Mouse (Mus musculus) kidney, embryonic 14.5 days (tissue): ENCODE measurements at regions not wholly inside any gene's neighbourhood (a gene's known extent, or its start where the extent isn't known, plus 50 kb on each side); places are given as distances from the start of the nearest gene placed in this dataset.

ENCODE experiments used
- ATAC-seq: fragments of 200-750 bp; cut with Nextera tagmentation; 2 replicates; pipeline ENCODE4 v1.8.0; 2017; ENCODE audit warnings: moderate number of reproducible peaks, mild to moderate bottlenecking, moderate TSS enrichment, moderate library complexity; ENCODE audit not compliant: low FRiP score, low TSS enrichment
- H3K27ac ChIP-seq: fragments of 300-500 bp; sonication (generic); 2 replicates; pipeline ENCODE4 v1.5.1; 2014; ENCODE audit warnings: low read depth, mild to moderate bottlenecking, low read length, moderate library complexity, mixed read lengths
- H3K27me3 ChIP-seq: fragments of 300-500 bp; sonication (generic); 2 replicates; pipeline ENCODE4 v1.6.1; 2014; ENCODE audit warnings: mild to moderate bottlenecking, low read length; ENCODE audit not compliant: control insufficient read depth, insufficient read depth
- H3K36me3 ChIP-seq: fragments of 300-500 bp; sonication (generic); 2 replicates; pipeline ENCODE4 v1.6.1; 2014; ENCODE audit warnings: low read length, mixed read lengths; ENCODE audit not compliant: control insufficient read depth, insufficient read depth
- H3K4me1 ChIP-seq: fragments of 300-500 bp; sonication (generic); 2 replicates; pipeline ENCODE4 v1.6.1; 2014; ENCODE audit warnings: low read length, mixed read lengths; ENCODE audit not compliant: control insufficient read depth, insufficient read depth
- H3K4me2 ChIP-seq: fragments of 300-500 bp; sonication (generic); replicated peaks from 2 replicates; pipeline ENCODE4 v1.6.1; 2014; ENCODE audit warnings: low read depth, mild to moderate bottlenecking, low read length
- H3K4me3 ChIP-seq: fragments of 300-500 bp; sonication (generic); 2 replicates; pipeline ENCODE4 v1.5.1; 2014; ENCODE audit warnings: mild to moderate bottlenecking, low read length
- H3K9ac ChIP-seq: fragments of 300-500 bp; sonication (generic); 2 replicates; pipeline ENCODE4 v1.6.1; 2014; ENCODE audit warnings: low read depth, mild to moderate bottlenecking, low read length, moderate library complexity
- H3K9me3 ChIP-seq: fragments of 300-500 bp; sonication (generic); 2 replicates; pipeline ENCODE4 v1.6.1; 2016; ENCODE audit warnings: low read length; ENCODE audit not compliant: control insufficient read depth
- WGBS: fragments of 180-500 bp; shearing (Covaris S2); extraction: QIAGEN DNeasy Blood & Tissue Kit; methylation state at CpG from one replicate; pipeline ENCODE4 v1.1.7; 2014; 5-methylcytosine and 5-hydroxymethylcytosine counted together

GRCm38 (mm10) chr12:29257011-29257734 lies 271.0 kb upstream of the Myt1l start:
- Histone ChIP-seq H3K27ac (no peak overlapping the region), H3K36me3 (no peaks in the 10 kb centered on the region), H3K9ac (no peak overlapping the region), H3K4me2 (no peak overlapping the region), H3K4me1 (no peaks in the 10 kb centered on the region), H3K4me3 (no peak overlapping the region), H3K27me3 (no peaks in the 10 kb centered on the region), H3K9me3 (no peaks in the 10 kb centered on the region)
- WGBS, result 24% methylated on average over 7 of the region's 7 CpGs
- ATAC-seq, result no peak

DNA sequence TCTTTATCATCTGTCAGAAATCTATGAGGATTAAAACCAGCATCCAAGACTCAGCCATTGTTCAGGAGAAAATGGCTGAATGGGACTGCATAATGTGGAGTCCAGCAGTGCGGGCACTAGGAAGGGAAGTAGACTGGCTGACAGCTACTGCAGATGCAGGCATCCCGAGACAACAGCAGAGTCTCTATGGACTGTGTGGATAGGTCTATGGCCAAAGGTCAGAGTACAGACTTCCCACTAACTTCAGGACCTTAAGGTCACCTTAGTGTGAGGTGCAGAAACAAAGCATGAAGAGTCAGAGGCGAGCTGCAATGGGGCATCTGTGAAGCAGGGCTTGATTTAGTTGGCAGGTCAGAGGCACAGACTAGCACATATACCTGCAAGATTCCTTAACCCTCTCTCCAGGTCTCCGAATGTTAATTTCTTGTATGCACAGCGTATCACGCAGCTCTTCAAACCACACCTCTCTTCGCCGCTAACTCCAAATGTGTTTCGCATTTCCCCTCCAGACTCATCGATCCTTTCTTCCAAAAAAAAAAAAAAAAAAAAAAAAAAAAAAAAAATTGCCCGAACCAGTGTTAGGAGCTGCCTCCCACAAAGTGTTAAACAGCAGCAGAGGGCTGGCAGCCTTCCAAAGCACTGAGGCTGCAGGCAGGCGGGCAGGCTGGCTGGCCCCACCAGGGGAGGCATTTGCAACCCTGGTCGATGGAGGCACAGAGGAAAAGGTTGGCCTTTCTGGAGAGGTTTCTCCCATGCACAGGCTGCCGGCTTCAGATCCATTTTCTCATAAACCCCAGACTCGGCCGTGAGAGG lies 270.2 kb upstream of the Myt1l start:
- Histone ChIP-seq H3K4me2 (no peak overlapping the region), H3K36me3 (no peaks in the 10 kb centered on the region), H3K27me3 (no peaks in the 10 kb centered on the region), H3K27ac (no peak overlapping the region), H3K4me1 (no peaks in the 10 kb centered on the region), H3K4me3 (no peak overlapping the region), H3K9ac (no peak overlapping the region), H3K9me3 (no peaks in the 10 kb centered on the region)
- ATAC-seq, result 0 out of 2 replicates have a peak, but pooled peaks have one; percentile 43
- WGBS, result 33% methylated on average over 16 of the region's 16 CpGs

GRCm38 (mm10) chr12:29258548-29258874 lies 269.7 kb upstream of the Myt1l start:
- Histone ChIP-seq H3K27ac (no peak overlapping the region), H3K4me3 (no peak overlapping the region), H3K27me3 (no peaks in the 10 kb centered on the region), H3K36me3 (no peaks in the 10 kb centered on the region), H3K4me1 (no peaks in the 10 kb centered on the region), H3K9ac (no peak overlapping the region), H3K4me2 (no peak overlapping the region), H3K9me3 (no peaks in the 10 kb centered on the region)
- no peak for ATAC-seq

- no peaks in the 10 kb centered on the region for H3K4me1 ChIP-seq
- no peak overlapping the region for H3K27ac ChIP-seq
- H3K4me3 ChIP-seq, result no peak overlapping the region
- H3K9ac ChIP-seq, result no peak overlapping the region
- no peaks in the 10 kb centered on the region for H3K27me3 ChIP-seq
- ATAC-seq, result no peak
- H3K9me3 ChIP-seq, result no peaks in the 10 kb centered on the region
- WGBS, result 61% methylated on average over 7 of the region's 7 CpGs
- H3K4me2 ChIP-seq, result no peak overlapping the region
- H3K36me3 ChIP-seq, result no peaks in the 10 kb centered on the region
Measured at GRCm38 (mm10) chr12:29258966-29259365, 269.2 kb upstream of the Myt1l start.

GRCm38 (mm10) chr12:29274166-29274565 lies 254.0 kb upstream of the Myt1l start:
- H3K9me3 ChIP-seq, result no peaks in the 10 kb centered on the region
- no peak overlapping the region for H3K4me2 ChIP-seq
- WGBS, result 95% methylated on average over 4 of the region's 4 CpGs
- no peak overlapping the region for H3K27ac ChIP-seq
- H3K36me3 ChIP-seq, result no peaks in the 10 kb centered on the region
- no peaks in the 10 kb centered on the region for H3K27me3 ChIP-seq
- no peaks in the 10 kb centered on the region for H3K4me1 ChIP-seq
- H3K9ac ChIP-seq, result no peak overlapping the region
- ATAC-seq, result no peak
- no peak overlapping the region for H3K4me3 ChIP-seq

GRCm38 (mm10) chr12:29275676-29276075 lies 252.5 kb upstream of the Myt1l start:
- H3K4me1 ChIP-seq, result 0 out of 2 replicates have a peak, but pooled peaks cover 5% of the 10 kb centered on the region
- H3K27ac ChIP-seq, result no peak overlapping the region
- no peak overlapping the region for H3K4me3 ChIP-seq
- ATAC-seq, result no peak
- no peak overlapping the region for H3K4me2 ChIP-seq
- H3K9me3 ChIP-seq, result no peaks in the 10 kb centered on the region
- 77% methylated on average over 4 of the region's 4 CpGs for WGBS
- H3K27me3 ChIP-seq, result no peaks in the 10 kb centered on the region
- H3K9ac ChIP-seq, result no peak overlapping the region
- no peaks in the 10 kb centered on the region for H3K36me3 ChIP-seq

- Histone ChIP-seq H3K9ac (no peak overlapping the region), H3K27ac (0 out of 2 replicates have a peak overlapping the region, but pooled peaks have one; percentile 42), H3K4me3 (peak overlapping the region; percentile 6; the same call in 1 of the 2 replicates), H3K4me2 (peak overlapping the region; percentile 34), H3K36me3 (no peaks in the 10 kb centered on the region), H3K27me3 (no peaks in the 10 kb centered on the region), H3K9me3 (no peaks in the 10 kb centered on the region), H3K4me1 (0 out of 2 replicates have a peak, but pooled peaks cover 8% of the 10 kb centered on the region)
- WGBS, result 13% methylated on average over 13 of the region's 13 CpGs
- no peak for ATAC-seq
Measured at GRCm38 (mm10) chr12:29279631-29280080, 248.5 kb upstream of the Myt1l start.

- peak overlapping the region; percentile 34 for H3K4me2 ChIP-seq
- peak overlapping the region; percentile 6; the same call in 1 of the 2 replicates for H3K4me3 ChIP-seq
- H3K27ac ChIP-seq, result 0 out of 2 replicates have a peak overlapping the region, but pooled peaks have one; percentile 42
- peak; percentile 52; the same call in 1 of the 2 replicates for ATAC-seq
- 4% methylated on average over 9 of the region's 9 CpGs for WGBS
- H3K27me3 ChIP-seq, result no peaks in the 10 kb centered on the region
- 0 out of 2 replicates have a peak, but pooled peaks cover 8% of the 10 kb centered on the region for H3K4me1 ChIP-seq
- H3K9ac ChIP-seq, result no peak overlapping the region
- no peaks in the 10 kb centered on the region for H3K36me3 ChIP-seq
- no peaks in the 10 kb centered on the region for H3K9me3 ChIP-seq
Measured at GRCm38 (mm10) chr12:29280081-29280788, 247.9 kb upstream of the Myt1l start.
